Mouse (Mus musculus) C2C12 (cell line): ENCODE data around the gene Tas2r106.

ENCODE experiments used
- CTCF ChIP-seq: IDR thresholded peaks from one replicate; pipeline ENCODE4 v1.5.1; 2011; ENCODE audit not compliant: control insufficient read depth, insufficient read depth, insufficient read length
- MAX ChIP-seq: IDR thresholded peaks from one replicate; pipeline ENCODE4 v1.6.1; 2011; ENCODE audit warnings: mild to moderate bottlenecking, control low read depth
- MYOD1 ChIP-seq: IDR thresholded peaks from one replicate; pipeline ENCODE4 v1.6.1; 2011; ENCODE audit warnings: low read depth; ENCODE audit not compliant: control insufficient read depth, insufficient read length
- MYOG ChIP-seq: IDR thresholded peaks from one replicate; pipeline ENCODE4 v1.6.1; 2011; ENCODE audit not compliant: control insufficient read depth, insufficient read length; ENCODE audit errors: extremely low read depth

DNA sequence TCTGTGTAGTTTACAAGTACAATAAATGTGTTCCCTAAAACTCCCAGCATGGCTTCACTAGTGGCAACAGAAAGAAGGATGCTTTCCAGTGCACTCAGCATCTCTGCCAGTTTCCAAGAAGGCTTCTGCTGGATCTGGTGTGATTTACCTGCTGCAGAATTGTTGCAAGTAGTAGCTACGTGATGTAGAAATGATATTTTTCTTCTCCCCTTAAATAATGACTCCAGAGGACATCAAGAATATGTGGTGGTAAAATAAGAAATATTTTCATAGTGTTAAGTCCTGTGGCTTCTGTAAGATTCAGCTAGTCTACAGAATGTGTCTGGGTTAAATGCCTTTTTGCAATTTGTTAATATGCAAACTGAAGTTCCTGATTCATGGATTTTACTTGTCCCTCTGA is 7.0 kb upstream of the Tas2r106 start, which contains the start of gene Tas2r104:
- no peak for TF ChIP-seq CTCF
- TF ChIP-seq MAX: no peak
- TF ChIP-seq MYOG: no peak
- no peak for TF ChIP-seq MYOD1
